Mouse (Mus musculus) left cerebral cortex, postnatal 4 days (tissue): ENCODE measurements around the gene Ctnna3. TPM values are rescaled to one million over a fixed set of nuclear protein-coding genes. Genes with fewer than 3 reads are reported as not detected.
A peak's percentile ranks its signal among the peaks of the same experiment; 100 is the strongest.
"Not testable (repeated sequence)": the region's sequence is repeated elsewhere in the genome, so short reads cannot be mapped to it uniquely, and the experiment has no call there.

ENCODE experiments used
- DNase-seq: peaks from one replicate; pipeline ENCODE4 v3.0.0-alpha.2; 2022
- intact Hi-C: fragments of 180-260 bp; cut with DNase I; formaldehyde crosslinking; loops from one replicate; pipeline ENCODE4 v1.15.1; 2025
- total RNA-seq, 2 experiments: library from RNA; stranded (reverse); gene quantifications; 2 replicates each; pipeline ENCODE4 v1.2.3; 2021

Ctnna3 gene
- total RNA-seq, 2 experiments from 2014 or later = 0.66 to 0.90 TPM

- peak; percentile 13 for DNase-seq
- intact Hi-C loops = no loop called here
Observed at GRCm38 (mm10) chr10:64118833-64119232, 688.9 kb downstream of the Ctnna3 start.

GRCm38 (mm10) chr10:64130397-64131150 lies 700.7 kb downstream of the Ctnna3 start:
- peak; percentile 84 for DNase-seq
- intact Hi-C loops = no loop called here

GRCm38 (mm10) chr10:64133461-64133860 lies 703.6 kb downstream of the Ctnna3 start:
- peak; percentile 17 for DNase-seq
- intact Hi-C loops = no loop called here

DNA sequence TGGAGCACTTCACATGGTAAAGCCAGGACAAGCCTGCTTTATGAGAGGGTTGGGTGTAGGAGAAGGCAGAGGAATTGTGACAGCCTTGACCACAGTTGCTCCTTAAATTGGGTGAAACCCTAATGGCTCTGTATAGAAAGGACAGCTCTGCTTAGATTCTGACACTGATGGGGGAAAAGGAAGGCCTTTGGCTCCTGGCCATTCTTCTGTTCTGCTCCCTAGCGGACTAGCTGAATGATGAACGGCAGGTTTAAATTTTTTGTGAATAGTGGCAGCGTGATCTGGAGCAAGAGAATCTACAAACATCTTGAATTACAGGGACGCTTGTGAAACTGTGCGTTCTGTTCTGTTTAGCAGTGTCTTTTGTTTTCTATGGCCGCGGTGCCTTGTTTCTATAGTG lies 705.6 kb downstream of the Ctnna3 start:
- intact Hi-C loops = no loop called here
- DNase-seq = peak; percentile 14

DNA sequence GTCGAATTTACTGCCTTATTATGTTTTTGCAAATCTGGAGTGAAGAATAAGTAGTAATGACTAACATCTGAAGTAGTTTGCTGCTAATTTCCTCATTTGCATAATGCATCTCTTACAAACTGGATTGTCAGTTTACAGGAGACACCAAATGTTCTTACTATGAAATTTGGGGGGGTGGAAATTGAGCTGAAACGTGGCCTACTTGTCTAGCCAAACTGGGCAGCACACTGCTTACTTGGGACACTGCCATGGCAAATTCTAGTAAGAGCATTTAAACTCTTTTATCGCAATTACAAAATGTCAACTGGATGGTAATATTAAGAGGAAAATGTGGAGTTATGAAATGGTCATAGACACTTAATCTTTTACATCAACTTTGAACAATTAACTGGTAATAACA lies 716.6 kb downstream of the Ctnna3 start:
- DNase-seq = no peak
- intact Hi-C loops = no loop called here

DNA sequence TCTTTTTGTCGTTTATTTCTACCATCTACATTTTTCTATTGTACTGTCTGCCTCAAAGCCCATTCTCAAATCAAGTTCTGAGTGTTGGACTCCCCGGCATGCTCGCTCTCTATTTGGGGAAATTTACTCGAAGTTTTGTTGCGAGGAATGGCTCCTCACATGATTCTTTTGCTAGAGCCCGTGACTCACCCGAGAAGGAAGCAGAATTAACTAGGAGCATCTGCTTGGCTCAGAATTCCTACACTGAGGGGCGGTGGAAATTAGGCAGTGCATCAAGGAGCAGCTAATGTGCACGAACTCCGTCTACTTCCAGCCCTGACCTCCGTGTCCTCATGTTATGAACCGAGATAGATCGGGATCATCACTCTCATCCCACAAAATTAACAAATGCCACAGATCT lies 751.8 kb downstream of the Ctnna3 start:
- DNase-seq = no peak
- intact Hi-C loops = no loop called here

- intact Hi-C loops = no loop called here
- DNase-seq = no peak
Observed at GRCm38 (mm10) chr10:64182731-64183130, 752.8 kb downstream of the Ctnna3 start.

DNA sequence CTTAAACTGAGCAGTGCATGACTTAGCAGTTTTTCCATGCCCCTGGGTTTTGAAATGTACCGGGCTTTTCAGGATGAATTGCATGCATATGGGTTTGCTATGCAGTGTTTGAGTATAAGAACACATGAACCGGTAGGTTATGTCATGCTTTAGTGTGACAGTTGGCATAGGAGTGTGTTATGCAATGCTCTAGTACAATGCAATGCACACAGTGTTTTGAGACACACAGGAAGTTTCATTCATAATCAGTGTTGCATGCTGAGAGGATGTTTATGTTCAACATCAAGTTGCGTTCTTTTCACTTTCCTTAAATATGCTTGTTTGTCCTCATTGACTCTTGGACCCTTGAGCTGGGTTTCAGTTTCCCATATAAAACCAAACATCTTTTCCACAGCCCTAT lies 758.1 kb downstream of the Ctnna3 start:
- intact Hi-C loops = no loop called here
- no peak for DNase-seq

GRCm38 (mm10) chr10:64197584-64197983 lies 767.7 kb downstream of the Ctnna3 start:
- no peak for DNase-seq
- intact Hi-C loops = no loop called here

GRCm38 (mm10) chr10:64215632-64216031 lies 785.7 kb downstream of the Ctnna3 start:
- no peak for DNase-seq
- intact Hi-C loops = no loop called here

DNA sequence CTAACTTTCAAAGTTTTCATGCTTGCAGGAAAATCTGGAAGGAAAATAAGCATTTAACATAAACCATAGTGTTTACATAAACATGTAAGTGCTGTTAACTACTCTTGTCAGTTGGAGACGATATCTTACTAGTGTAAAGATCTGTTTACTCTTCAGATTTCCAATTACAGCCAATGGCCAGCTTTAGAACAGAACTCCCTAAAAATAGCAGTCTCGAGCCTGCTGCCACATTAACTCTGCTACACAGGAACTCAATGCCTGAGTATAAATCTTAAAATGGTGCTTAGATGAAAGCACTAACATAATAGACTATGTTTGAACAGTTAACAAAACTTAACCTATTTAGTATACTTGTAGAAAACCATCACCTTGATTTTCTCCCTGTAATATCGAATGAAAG lies 793.1 kb downstream of the Ctnna3 start:
- no peak for DNase-seq
- intact Hi-C loops = no loop called here

GRCm38 (mm10) chr10:64224007-64224406 lies 794.1 kb downstream of the Ctnna3 start:
- DNase-seq = no peak
- intact Hi-C loops = no loop called here

- intact Hi-C loops = no loop called here
- DNase-seq = no peak
Observed at GRCm38 (mm10) chr10:64224424-64224823, 794.5 kb downstream of the Ctnna3 start.

DNA sequence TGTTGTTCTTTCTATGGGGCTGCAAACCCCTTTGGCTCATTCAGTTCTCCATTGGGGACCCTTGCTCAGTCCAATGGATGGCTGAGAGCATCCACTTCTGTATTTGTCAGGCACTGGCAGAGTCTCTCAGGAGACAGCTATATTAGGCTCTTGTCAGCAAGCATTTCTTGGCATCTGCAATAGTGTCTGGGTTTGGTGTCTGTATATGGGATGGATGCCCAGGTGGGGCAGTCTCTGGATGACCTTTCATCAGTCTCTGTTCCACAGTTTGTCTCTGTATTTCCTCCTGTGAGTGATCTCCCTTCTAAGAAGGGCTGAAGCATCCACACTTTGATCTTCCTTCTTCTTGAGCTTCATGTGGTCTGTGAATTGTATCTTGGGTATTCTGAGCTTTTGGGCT lies 795.9 kb downstream of the Ctnna3 start:
- DNase-seq, intact Hi-C loops: not testable (repeated sequence)

DNA sequence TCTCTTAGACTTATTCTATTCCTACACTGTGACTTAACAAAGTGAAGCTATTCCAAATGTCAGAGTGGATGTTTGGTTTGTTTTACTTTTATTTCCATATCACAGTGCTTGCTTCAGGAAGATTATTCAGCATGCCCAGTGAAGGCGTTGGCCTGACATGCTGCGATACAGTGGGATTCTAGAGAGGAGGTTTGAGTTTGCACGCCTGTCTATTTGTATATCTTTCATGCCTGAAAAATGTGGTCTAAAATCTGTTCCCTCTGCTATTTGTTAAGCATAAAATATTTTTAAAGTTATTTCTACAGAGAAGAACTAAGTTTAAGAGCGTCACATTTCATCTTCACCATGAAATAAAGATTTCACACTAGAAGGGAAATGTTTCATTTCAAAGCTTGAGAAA lies 813.5 kb downstream of the Ctnna3 start:
- intact Hi-C loops = no loop called here
- no peak for DNase-seq

DNA sequence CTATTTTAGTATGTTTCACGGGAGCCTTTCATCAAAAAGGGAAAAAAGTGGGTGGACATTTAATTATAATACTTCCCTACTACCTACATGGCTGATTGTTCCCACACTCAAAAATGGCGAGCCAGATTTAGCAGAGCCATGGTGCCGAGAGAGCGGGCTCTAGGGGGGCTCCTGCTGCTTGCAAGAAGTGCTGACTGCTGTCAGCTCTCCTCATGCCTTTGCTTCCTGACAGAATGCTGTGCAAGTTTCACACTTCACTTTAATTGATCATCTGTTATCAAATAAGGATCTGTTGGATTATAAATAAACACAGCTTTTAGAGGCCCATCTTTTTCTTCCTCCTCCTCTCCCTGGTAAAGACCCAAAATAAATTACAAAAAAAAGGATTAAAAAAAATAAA lies 838.3 kb downstream of the Ctnna3 start:
- intact Hi-C loops = no loop called here
- no peak for DNase-seq

GRCm38 (mm10) chr10:64275143-64275542 lies 845.2 kb downstream of the Ctnna3 start:
- intact Hi-C loops = no loop called here
- no peak for DNase-seq

- DNase-seq = no peak
- intact Hi-C loops = no loop called here
Observed at GRCm38 (mm10) chr10:64278836-64279235, 848.9 kb downstream of the Ctnna3 start.

DNA sequence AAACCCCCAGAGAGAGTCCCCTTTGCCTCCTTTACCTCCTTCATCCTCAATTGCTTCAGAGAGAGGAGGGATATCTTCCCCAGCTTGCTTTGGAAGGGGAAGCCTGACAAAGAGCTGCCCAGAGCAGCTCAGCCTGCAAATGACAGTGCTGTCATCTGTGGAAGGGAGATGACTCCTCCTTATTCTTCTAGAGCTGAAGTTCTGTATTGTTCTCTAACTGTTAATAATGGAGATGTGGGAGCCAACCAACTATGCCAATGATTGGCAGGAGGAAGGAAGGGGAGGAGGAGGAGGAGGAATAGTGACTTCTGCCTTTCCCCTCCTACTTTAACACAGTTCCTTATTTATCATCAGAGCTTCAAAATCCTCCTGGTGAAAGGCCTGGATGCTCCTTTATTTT lies 875.9 kb downstream of the Ctnna3 start:
- intact Hi-C loops = no loop called here

DNA sequence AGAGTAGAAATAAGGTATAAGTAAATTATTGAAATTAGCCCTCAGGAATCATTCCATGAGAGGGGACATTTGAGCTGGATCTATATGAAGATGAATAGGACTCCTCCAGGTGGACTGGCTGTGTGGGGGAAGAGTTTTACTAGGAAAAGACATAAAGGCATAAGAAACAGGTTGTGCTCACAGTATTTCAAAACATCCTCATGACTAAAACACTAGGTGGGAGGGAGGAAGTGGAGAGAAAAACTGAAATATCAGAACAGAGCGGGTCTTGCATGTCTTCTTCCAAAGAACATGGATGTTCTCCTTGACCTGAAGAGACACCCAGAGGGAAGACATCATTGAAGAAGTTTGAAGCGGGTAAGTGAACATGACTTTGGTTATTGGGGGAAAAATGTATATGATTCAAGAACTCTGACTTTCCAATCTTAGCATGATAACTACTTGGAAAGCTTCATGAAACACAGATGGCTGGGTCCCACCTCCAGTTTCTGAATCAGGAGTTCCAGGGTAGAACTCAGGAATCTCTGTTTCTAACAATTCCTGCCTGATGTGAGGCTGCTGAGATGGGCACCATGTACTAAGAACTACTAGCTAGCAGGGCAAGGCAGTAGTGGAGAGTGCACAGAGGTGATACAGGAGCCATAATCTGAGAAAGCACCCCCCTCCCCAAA lies 881.9 kb downstream of the Ctnna3 start:
- intact Hi-C loops = no loop called here
- DNase-seq = no peak

More for the DNA sequence above, 875.9 kb downstream of the Ctnna3 start:
- no peak for DNase-seq

GRCm38 (mm10) chr10:64320332-64320731 lies 890.4 kb downstream of the Ctnna3 start:
- intact Hi-C loops = no loop called here
- DNase-seq = no peak

DNA sequence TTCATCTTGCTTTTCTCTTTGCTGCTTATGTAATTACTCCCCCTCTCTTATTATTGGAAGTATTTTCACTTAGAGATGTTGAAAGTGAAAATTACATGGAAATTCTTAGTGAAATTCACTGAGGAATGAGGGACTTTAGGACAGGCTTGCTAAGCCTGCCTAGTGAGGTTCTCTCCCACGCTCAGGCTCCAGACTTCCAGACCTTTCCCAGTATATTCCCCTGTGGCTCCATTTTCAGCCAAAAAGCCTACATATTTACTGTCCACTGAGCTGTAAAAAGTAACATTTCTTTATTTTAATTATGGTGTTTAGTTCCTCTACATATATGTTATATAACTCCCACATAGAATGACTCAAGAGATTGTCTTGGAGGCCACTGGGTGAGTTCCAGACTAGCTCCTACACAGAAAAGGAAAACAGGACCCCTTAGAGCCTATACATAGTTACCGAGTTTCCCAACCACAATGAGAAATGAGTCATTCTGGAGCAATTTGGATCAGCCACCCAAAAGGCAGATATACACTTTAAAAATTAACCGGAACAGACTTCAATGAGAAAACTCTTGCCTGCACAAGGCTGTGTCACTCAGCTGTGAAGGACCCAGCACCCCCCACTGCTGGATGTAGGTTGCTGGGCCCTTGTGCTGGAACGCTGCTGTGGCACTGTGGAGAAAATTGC lies 912.9 kb downstream of the Ctnna3 start:
- DNase-seq = no peak
- intact Hi-C loops = no loop called here
